Mouse (Mus musculus) right cerebral cortex, adult 2 months (tissue): ENCODE measurements around the gene Cep128.

ENCODE experiments used
- DNase-seq, 2 experiments: peaks; one replicate each; pipeline ENCODE4 v3.0.0; 2021 to 2022; ENCODE audit warnings: low spot score in 2 of 2

The Cep128 gene

GRCm38 (mm10) chr12:91183304-91183855, 200.8 kb downstream of the Cep128 start:
- DNase-seq, result no peak

- no peak for DNase-seq
These were observed 207.2 kb downstream of the Cep128 start for GRCm38 (mm10) chr12:91176808-91177526.

- DNase-seq, result no peak
These were observed 212.6 kb downstream of the Cep128 start for GRCm38 (mm10) chr12:91171613-91172012.

GRCm38 (mm10) chr12:91161015-91161730, 223.0 kb downstream of the Cep128 start:
- no peak for DNase-seq

DNA sequence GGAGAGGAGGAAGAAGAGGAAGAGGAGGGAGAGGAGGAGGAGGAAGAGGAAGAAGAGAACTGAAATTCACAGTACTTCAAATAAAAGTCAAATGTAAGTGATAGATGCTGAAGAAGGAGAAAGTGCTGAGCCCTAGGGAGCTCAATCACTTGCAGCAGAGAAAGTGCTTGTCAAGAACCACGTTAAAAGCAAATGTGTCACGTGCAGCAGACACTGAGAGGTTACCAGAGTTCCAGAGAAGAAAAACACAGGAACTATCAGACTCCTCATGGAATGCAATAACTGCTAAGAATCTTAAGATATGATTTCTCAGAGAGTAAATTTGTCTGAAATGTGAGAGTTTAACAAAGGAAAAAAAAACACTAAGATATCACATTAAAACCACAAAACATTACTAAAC, 225.7 kb downstream of the Cep128 start:
- DNase-seq, result no peak

DNA sequence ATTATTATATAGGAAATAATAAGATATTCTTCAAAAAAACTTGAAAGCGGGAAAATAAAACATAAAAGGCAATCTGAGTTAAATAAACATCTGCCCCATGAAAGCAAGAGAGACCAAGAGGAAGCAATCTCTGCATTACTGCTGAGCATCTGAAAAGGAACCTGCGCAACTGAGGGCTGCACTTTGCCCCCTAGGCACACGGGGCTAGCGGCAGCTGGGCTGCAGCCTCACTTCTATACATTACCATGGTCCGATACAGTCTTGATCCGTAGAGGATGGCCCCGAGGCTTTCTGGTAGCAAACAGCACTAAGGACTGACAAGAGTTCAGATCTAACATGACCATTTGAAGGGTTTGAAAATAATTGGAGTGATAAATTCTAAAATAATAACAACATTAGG, 230.2 kb downstream of the Cep128 start:
- no peak for DNase-seq

- no peak for DNase-seq
These were observed 235.1 kb downstream of the Cep128 start for GRCm38 (mm10) chr12:91149152-91149551.

DNA sequence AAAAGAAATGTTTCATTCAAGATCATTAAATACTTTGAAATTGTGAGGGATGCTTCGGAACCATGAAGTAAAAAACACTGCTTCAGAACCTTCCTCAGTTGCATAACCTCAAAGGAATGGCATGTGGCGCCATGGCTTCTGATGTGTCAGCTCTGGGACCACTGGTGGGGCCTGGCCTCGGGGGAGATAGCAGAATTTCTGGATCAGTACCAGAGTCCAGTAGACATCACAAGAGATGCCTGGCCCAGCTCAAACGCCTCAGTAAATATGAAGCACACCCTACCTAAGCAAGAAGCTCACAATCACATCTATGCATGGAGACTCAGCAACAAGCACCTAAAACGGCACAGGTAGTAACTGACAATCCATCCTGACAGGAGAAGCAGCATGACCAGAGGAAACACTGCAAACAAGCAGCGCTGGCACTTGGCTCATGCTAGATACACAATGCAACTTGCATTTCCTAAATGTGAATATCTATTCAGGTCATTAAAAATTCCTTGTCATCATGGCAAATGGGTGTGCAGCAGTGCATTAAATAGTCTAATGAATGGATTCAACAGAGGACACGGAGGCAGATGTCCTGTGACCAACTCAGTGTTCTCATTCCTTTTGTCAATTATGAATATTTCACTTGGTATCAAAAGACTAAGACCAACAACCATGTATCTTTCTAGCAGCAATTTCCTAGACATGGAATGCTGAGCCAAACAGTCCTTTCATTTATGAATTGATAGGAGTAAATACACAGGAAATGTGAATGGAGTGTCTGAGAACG, 249.3 kb downstream of the Cep128 start:
- no peak for DNase-seq

- no peak for DNase-seq
These were observed 269.2 kb downstream of the Cep128 start for GRCm38 (mm10) chr12:91115054-91115453.

DNA sequence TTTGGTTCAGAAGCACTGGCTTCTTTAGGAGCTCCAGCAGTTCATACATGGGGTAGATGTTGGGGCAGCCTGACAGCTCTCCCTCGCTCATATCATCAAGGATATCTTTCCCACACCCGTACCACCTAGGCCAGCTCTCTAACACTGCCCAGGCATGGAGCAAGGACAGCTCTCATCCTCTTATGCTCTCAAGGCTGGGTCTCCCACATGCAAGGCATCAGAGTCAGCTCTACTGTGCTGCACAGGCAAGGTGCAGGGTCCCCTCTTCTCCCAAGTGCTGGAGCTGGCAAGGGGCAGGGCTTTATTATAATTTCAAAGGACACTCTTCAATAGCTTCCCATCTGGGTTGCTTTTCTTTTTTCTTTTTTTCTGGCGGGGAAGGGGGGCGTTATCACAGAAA, 280.9 kb downstream of the Cep128 start:
- no peak for DNase-seq

DNA sequence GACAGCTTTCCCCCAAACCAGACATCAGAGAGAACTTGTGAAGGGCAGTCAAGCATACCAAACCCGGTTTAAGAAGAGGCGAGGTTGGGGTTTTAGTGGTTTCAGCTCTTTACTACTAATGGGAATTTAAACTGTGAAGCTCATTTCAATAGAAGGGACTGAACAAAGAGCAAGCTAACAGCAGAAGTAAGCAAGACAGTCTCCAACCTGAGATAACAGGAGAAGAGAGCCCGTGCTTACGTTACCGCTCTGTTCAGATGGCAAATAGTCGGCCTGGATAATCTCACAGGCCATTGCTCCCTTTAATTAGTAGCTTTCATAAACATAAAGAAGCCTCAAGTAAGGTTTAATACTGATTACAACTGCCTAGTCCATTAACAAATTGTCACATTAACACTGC, 286.3 kb downstream of the Cep128 start:
- DNase-seq, result no peak

DNA sequence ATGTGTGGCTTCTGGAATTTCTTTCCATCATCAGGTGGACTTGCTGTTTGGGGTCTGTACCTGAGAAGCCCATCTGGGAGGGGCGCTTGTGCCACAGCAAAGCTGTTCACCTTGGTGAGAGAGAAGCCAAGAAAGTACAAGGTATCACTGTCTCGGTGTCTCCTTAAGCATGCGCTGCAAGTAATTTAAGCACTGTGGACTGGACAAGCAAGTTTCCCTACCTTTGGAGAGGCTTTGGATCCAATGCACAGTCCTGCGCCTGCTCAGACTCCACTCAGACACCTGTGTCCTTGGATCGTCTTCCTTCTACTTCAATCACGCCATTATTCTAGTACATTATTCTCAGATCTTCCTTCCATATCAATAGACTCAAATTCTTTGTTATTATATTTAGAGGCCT, 288.0 kb downstream of the Cep128 start:
- DNase-seq, result no peak

GRCm38 (mm10) chr12:91088271-91088670, 295.9 kb downstream of the Cep128 start:
- DNase-seq, result peak; percentile 31 to 38

DNA sequence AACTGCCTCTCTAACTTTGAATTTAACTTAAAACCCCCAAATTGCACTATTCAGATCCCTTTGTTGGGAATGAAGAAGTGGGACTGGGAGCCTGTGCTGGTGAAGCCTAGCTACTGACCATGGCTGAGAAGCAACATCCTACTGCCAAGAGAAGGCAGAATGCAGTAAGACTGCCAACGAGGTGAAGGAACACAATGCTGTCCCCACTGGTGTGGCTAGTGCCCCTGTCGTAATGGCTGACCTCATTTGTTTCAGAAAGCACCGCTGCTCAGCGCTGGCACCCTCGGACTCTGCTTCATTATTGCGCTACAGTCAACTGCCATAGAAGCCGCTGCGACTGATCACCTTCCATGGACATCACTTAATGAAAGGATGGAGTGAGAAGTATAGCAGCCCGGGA, 298.2 kb downstream of the Cep128 start:
- DNase-seq, result peak in 1 of 2 experiments; percentile 5

GRCm38 (mm10) chr12:91075600-91075999, 308.6 kb downstream of the Cep128 start:
- no peak for DNase-seq

DNA sequence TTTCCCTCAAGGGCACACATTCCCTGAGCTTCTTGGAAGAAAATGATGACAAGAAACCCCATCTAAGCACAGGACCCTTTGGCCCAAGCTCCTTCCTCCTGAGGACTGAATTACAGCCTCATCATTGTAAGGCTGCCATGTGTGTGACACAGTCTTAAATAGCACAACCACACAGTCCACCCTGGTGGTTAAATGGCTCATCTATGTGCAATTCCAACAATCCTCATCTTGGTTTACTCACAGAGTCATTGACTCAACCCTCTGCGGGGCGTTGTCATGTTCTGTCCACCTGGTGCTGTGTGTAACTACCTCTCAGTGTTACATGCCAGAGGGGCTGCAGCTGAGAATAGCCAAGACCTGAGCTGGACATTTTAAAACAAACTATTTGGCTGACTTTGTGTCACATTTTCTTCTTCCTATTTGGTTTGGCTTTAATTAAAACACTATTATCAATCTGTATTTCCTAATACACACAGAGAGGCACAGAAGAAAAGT, 313.6 kb downstream of the Cep128 start:
- no peak for DNase-seq

- no peak for DNase-seq
These were observed 317.1 kb downstream of the Cep128 start for GRCm38 (mm10) chr12:91067083-91067441.

DNA sequence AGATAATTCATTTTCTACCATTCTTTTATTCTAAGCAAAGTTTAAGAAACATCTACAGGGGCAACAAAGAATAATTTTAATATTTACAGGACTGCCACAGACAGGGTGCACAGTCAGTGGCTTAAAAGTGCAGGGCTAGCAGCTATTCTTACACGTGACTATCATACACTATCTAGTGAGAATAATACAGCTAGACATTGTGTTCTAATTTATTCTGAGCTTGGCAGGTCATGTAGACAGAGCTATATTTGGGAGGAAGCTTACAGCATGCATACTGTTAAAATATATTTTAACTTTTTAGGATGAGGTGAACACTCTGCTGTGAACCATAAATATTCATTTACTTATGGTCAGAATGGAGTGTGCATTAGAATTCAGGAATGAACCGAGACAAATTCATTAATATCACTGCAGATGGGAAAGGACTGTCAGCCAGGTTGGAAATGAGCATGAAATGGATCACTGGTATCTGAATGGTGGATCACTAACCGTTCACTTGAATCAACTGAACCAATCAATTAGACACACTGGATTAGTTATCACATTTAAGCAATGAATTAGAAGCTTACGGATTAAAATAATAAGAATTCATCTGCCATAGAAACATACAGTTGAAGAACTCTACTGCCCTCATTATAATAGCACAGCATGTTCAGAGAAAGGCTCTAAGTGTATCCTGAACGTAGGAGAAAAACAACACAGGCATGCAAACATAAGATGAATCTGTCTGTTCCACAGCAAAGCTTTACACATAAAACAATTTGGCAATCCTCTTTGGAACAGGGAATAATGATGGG, 317.7 kb downstream of the Cep128 start:
- no peak for DNase-seq

GRCm38 (mm10) chr12:91065423-91065822, 318.8 kb downstream of the Cep128 start:
- no peak for DNase-seq

GRCm38 (mm10) chr12:91064368-91064999, 319.7 kb downstream of the Cep128 start:
- DNase-seq, result no peak
